ENCODE assay signal across 8 mouse cellular contexts in genomic region chr3:116253077-116253531, GRCm38 (mm10). TPM values are rescaled to one million over a fixed set of nuclear protein-coding genes. Genes with fewer than 3 reads are reported as not detected.
DNase-seq lines count a peak whose midpoint lies in the region; ATAC-seq and TF ChIP-seq lines count a peak whose summit lies in the region.

Gene Gpr88 (minus strand): TSS chr3:116253503.

- DNase-seq in NIH3T3 (ENCODE audit: low read depth), result peak; percentile 96
- peak; percentile 75 to 82 for DNase-seq in cerebellum, postnatal 14 days
- peak; percentile 84 for DNase-seq in frontal cortex, postnatal 36 days (ENCODE audit: low spot score in 2 of 2)
- peak; percentile 71 for DNase-seq in hindbrain, embryonic 14.5 days (ENCODE audit: low spot score)
- peak; percentile 77 to 79 for DNase-seq in left cerebral cortex, adult 2 months (ENCODE audit: extremely low spot score in 1 of 2, low spot score in 2 of 2)
- DNase-seq in lung, postnatal 14 days, result peak; percentile 63
- DNase-seq in right cerebral cortex, adult 2 months (ENCODE audit: low spot score in 2 of 2), result peak; percentile 78 to 82
- no peak for DNase-seq in thymus, postnatal 0 days (ENCODE audit: low spot score)

- intact Hi-C loops in left cerebral cortex, adult 2 months (cut with DNase I), result loop anchor here (1.0 to 5.0 kb wide), 6 partner anchors 44 to 221 kb away; no protein-coding TSS in a partner anchor

- peaks cover 4% of the 10 kb centered on the region; the same call in 1 of the 2 replicates for H3K4me1 ChIP-seq in hindbrain, embryonic 14.5 days (replicated peaks; ENCODE audit: control insufficient read depth, insufficient read depth, low read length)

- H3K27ac ChIP-seq in hindbrain, embryonic 14.5 days, result peak within 1 kb of the TSS; percentile 28
- H3K27ac ChIP-seq in left cerebral cortex, adult 2 months, result peak within 1 kb of the TSS; percentile 94

- no peak for TF ChIP-seq CTCF in left cerebral cortex, adult 2 months (IDR thresholded peaks at IDR 0.05)

- no peaks in the 10 kb centered on the region for H3K9me3 ChIP-seq in hindbrain, embryonic 14.5 days (ENCODE audit: control insufficient read depth, low read length)

- H3K4me2 ChIP-seq in hindbrain, embryonic 14.5 days (replicated peaks), result peak within 1 kb of the TSS; percentile 99

- H3K4me3 ChIP-seq in hindbrain, embryonic 14.5 days (replicated peaks; ENCODE audit: low read length), result peak within 1 kb of the TSS; percentile 62
- peak within 1 kb of the TSS; percentile 67 for H3K4me3 ChIP-seq in left cerebral cortex, adult 2 months

- 2% methylated on average over 9 of the region's 9 CpGs for WGBS in hindbrain, embryonic 14.5 days

- H3K27me3 ChIP-seq in hindbrain, embryonic 14.5 days (ENCODE audit: control insufficient read depth, insufficient read depth, low read length), result peaks cover 33% of the 10 kb centered on the region

- no peaks in the 10 kb centered on the region for H3K36me3 ChIP-seq in hindbrain, embryonic 14.5 days (replicated peaks; ENCODE audit: control insufficient read depth, insufficient read depth)

- peak; percentile 64 for ATAC-seq in hindbrain, embryonic 14.5 days (ENCODE audit: low FRiP score)

- H3K9ac ChIP-seq in hindbrain, embryonic 14.5 days, result peak within 1 kb of the TSS; percentile 70

RNA-seq across cellular contexts. Expression of gene Gpr88, which starts in this region (rescaled TPM):
- 6.8 and 7.4 TPM in 2 replicates for polyA plus RNA-seq in hindbrain, embryonic 14.5 days (2014; fragmentation: Nextera tagmentation; extraction: Ambion mirVana)
- 10 to 100 TPM; 63.5 to 94.5 TPM for total RNA-seq in left cerebral cortex, adult 2 months (2021)
- 0.33 and 0.35 TPM in 2 replicates for polyA plus RNA-seq in thymus, postnatal 0 days (2015; fragmentation: Nextera tagmentation; extraction: Ambion mirVana)
